Mouse (Mus musculus): ENCODE data around the gene Adamts1.

Gene Adamts1

GRCm38 (mm10) chr16:85765697-85766096 lies 37.2 kb downstream of the Adamts1 start:
- no peak for DNase-seq (ENCODE audit: low spot score in 2 of 2)

GRCm38 (mm10) chr16:85765167-85765566 lies 37.7 kb downstream of the Adamts1 start:
- DNase-seq (ENCODE audit: low spot score in 2 of 2) = no peak

- DNase-seq (ENCODE audit: low spot score in 2 of 2) = no peak
Measured at GRCm38 (mm10) chr16:85762052-85762665, 40.8 kb downstream of the Adamts1 start.

GRCm38 (mm10) chr16:85760961-85761580 lies 41.8 kb downstream of the Adamts1 start:
- DNase-seq (ENCODE audit: low spot score in 2 of 2) = no peak

GRCm38 (mm10) chr16:85756101-85756819 lies 46.7 kb downstream of the Adamts1 start:
- peak in 1 of 2 experiments; percentile 4 for DNase-seq (ENCODE audit: low spot score in 2 of 2)

- DNase-seq (ENCODE audit: low spot score in 2 of 2) = no peak
Measured at GRCm38 (mm10) chr16:85749335-85749734, 53.6 kb downstream of the Adamts1 start.

- no peak for DNase-seq (ENCODE audit: low spot score in 2 of 2)
Measured at GRCm38 (mm10) chr16:85747589-85748360, 55.1 kb downstream of the Adamts1 start.

- no peak for DNase-seq (ENCODE audit: low spot score in 2 of 2)
Measured at GRCm38 (mm10) chr16:85746386-85746785, 56.5 kb downstream of the Adamts1 start.

All from spleen, postnatal 36 days (tissue).